Mouse (Mus musculus): ENCODE results near the gene Pcdh17.

DNA sequence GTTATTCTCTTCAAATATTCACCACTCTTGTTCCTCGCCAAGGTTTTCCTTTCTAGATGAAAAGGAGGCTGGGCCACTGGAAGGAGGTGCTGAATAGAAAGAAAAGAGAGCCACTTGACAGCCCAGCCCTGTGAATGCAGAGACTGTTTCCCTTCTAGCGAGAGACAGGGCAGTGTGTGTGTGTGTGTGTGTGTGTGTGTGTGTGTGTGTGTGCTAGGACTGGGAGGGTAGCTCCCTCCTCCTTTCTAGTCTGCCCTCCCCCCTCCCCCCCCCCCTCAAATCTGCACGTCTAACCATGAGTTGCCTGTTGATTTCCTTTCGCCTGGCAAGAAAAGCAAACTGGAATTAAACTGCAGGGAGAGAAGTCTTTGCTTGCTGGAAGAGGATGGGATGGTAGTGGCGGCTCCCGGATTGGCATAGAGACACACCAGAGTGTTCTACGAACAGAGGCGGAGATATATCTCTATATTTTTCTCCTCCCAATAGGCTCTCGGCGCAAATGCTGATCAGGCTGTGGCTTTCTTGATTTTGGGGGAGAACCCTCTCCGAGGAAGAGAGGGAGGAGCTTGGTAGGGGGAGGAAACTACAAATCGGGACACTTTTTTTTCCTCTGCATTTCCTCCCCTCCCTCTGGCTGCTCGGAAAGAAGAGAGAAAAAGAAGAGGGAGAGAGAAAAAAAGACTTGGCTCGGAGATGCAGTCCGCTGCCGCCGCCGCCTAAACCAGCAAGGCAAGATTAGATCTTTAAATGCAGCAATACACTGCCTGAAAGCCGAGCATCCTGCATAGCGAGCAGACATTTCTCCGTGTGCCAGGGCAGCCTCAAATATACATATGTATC lies 1.5 kb downstream of the Pcdh17 start:
- TF ChIP-seq CTCF (IDR thresholded peaks at IDR 0.05; ENCODE audit: insufficient read depth, low read depth, low read length) (no peak), POLR2A (IDR thresholded peaks at IDR 0.05; ENCODE audit: insufficient read depth, low read depth, low read length) (no peak)

Measured in olfactory bulb, adult 2 months (tissue).